Mouse (Mus musculus) cerebellum, adult 8-10 months (tissue): ENCODE results near the gene Asz1.

ENCODE experiments used
- DNase-seq: peaks from one replicate; pipeline ENCODE4 v3.0.0; 2022

Asz1 gene

DNA sequence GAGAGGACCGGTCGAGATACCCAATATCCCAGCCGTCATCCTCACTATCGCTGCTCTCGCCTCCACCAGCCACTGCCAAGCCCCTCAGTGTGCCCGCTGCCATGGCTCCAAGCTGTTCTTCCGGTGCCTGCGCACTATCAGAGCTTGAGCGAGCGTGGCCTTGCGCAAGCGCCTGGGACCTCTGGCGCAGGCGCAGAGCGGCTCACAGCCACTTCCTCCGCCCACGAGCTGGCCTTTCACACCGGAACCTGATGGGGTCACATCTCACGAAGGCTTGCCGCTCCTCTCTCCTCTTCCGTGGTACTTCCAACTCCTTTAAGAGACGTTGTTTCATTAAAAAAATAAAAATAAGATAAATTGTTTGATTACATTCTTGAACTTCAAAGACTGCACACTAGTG lies at the start of gene Asz1:
TSS of gene Asz1 (minus strand) at position 128 of the 400 bp plus-strand sequence.
- DNase-seq = no peak

GRCm38 (mm10) chr6:18153031-18153430 lies 44.2 kb upstream of the Asz1 start:
- DNase-seq = no peak

- DNase-seq = no peak
These were observed 26.4 kb upstream of the Asz1 start for GRCm38 (mm10) chr6:18135246-18135645.

DNA sequence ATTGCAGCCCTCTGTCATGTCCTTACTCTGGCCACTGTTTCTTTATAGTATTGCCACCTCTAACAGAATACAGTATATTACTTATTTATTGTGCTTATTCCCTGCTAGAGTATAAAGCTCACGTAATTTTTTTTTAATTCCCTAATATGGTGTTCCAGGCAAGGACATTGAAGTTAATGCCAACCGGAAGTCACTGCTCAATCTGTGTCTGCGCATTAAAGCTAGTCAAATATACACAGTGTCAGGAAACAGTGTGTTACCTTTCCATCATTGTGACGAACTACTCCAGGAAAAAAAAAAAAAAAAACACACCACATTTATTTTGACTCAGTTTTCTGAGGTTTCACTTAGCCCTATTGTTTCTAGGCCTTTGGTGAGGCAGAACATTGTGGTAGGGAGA lies 19.2 kb upstream of the Asz1 start:
- no peak for DNase-seq

GRCm38 (mm10) chr6:18127206-18127983 lies 18.5 kb upstream of the Asz1 start:
- DNase-seq = no peak

DNA sequence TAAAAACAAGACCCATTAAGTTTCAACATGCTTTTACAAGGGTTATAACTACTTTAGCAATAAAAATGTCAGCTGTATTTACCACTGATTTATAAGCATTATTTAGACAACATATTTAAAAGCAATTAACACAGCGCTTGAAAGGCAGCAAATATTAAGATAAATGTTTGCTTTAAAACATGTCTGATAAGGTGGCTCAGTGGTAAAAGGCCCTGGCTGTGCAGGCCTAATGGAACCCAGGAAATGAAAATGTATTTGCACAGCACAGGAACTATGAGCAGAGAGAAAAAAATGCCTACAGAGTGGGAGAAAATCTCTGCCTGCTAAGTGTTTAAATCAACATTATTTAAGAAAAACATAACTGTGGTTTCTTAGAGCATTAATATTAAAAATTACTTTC lies 12.0 kb downstream of the Asz1 start:
- DNase-seq = no peak

GRCm38 (mm10) chr6:18089098-18089497 lies 19.8 kb downstream of the Asz1 start:
- DNase-seq = no peak

- no peak for DNase-seq
These were observed 21.6 kb downstream of the Asz1 start for GRCm38 (mm10) chr6:18087160-18087804.

GRCm38 (mm10) chr6:18078615-18079014 lies 30.2 kb downstream of the Asz1 start:
- DNase-seq = no peak

DNA sequence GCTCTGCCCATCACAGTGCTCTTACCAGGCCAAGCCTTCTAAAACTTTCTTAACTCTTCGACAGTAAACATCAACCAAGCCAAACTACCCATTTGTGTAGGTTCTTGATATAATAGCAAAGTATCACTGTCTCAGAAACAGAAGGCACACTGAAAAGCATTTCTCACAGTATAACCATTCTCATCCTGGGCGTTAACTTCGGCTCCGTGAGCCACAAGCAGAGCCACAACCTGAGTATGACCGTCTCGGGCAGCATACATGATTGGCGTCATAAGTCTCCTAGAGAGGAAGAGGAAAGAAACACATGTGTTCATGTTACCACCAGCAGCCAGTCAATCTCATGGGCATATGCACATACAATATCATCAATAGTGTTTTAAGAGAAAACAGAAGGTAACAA lies 31.9 kb downstream of the Asz1 start:
- DNase-seq = no peak

DNA sequence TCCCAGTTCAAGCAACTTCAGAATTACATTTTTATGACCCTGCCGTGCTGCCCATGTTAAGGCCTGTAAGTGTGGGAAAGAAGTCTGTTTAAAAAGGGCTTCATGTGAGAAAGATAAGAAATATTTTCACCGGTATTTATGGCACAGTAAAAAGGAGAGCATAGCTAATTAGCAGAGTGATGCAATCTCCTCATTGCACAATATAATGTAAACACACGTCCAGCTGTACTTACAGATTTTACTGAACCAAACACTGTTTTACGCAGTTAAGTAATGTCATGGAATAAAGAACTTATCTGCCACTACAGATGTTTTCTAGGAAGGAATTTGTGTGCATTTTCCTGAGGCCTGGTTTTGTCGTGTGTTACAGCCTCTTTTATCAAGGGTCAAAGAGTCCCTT lies 32.3 kb downstream of the Asz1 start:
- no peak for DNase-seq

DNA sequence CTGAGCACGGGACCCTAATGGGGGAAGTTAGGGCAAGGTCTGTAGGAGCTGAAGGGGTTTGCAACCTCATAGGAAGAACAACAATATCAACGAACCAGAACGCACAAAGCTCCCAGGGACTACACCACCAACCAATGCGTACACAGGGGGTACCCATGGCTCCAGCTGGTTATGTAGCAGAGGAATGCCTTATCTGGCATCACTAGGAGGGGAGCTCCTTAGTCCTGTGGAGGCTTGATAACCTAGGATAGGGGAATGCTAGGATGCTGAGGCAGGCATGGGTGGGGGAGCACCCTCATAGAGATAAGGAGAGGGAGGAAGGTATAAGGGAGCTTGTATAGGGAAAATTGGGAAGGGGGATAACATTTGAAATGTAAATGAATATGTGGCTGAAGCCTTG lies 51.0 kb downstream of the Asz1 start:
- DNase-seq = no peak

DNA sequence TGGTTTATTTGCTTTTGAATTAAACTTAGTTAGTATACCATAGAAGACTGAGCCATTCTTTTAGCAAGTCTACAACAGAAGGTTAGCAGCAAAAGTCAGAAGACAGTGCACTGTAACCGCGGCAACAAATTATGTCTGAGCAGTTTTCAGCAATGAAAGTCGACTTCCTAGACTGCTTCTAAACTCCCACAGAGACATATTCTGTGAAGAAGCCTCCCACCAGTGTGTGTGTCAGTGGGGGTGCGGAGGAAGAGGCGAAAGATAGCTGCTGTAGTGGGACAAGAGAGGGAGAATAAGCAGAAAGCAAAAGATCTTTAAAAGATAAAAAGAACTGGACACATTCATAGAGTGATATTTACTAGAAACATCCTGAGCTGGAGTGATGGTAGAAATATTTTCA lies 57.2 kb downstream of the Asz1 start:
- DNase-seq = no peak

DNA sequence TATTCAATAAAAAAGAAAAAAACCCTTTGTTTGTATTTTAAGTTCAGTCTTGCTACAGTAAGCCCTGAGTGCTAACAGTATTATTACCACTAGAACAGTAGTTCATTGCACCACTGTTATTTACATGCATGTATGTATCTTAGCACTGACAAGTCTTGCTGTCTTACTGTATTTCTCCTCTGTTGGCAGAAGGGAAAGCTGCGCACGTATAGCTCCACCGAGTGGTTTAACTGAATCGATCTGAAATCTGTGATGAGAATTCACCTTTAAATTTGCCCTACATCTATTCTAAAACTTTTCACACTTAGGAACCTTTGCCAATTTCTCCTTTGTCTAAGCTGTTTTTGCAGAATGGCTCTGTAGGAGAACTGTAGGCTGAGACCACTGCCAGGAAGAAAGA lies 64.6 kb downstream of the Asz1 start:
- no peak for DNase-seq

GRCm38 (mm10) chr6:18043172-18043571 lies 65.7 kb downstream of the Asz1 start:
- no peak for DNase-seq

DNA sequence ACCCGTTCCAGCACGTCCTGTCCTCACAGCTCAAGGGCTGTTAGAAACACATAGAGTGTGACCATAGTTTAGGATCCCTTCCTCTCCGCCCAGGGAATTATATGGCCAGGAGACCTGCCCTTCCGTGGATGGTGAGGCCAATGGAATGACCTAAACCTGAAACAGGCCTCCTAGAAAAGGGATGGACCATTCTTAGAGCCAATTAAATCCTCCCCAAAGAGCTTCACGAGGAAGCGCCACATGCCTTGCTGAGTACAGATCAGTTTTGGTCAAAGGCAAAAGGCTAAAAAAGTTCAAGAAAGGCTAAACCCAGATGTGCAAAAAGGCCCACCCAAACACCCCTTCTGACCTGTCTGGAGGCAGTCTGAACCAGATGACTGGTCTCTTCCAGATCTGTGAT lies 76.6 kb downstream of the Asz1 start:
- DNase-seq = no peak

DNA sequence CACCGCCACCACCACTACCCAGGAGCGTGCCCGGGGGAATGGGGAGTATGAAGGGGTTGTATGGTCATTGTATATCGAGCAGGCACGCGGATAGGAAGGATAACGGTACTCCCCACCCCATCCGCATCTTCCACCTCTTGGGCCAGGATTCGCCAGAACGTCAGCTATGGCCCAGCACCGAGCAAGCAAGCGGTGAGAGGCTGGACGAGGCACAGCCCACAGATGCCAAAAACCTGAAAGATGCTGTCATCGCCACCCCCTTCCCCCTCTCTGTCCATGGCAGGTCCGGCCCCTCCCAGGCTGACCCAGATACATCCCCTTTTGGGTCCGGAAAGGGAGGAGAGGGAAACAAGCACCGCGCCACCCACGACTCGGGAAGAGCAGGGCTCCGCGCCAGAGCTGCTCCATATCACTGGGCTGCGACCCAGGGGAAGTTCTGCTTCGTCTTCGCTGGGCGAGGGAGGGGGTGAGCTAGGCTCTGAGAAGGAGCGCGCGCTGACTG lies 77.3 kb downstream of the Asz1 start:
- DNase-seq = no peak

- DNase-seq = no peak
These were observed 77.9 kb downstream of the Asz1 start for GRCm38 (mm10) chr6:18030868-18031508.

DNA sequence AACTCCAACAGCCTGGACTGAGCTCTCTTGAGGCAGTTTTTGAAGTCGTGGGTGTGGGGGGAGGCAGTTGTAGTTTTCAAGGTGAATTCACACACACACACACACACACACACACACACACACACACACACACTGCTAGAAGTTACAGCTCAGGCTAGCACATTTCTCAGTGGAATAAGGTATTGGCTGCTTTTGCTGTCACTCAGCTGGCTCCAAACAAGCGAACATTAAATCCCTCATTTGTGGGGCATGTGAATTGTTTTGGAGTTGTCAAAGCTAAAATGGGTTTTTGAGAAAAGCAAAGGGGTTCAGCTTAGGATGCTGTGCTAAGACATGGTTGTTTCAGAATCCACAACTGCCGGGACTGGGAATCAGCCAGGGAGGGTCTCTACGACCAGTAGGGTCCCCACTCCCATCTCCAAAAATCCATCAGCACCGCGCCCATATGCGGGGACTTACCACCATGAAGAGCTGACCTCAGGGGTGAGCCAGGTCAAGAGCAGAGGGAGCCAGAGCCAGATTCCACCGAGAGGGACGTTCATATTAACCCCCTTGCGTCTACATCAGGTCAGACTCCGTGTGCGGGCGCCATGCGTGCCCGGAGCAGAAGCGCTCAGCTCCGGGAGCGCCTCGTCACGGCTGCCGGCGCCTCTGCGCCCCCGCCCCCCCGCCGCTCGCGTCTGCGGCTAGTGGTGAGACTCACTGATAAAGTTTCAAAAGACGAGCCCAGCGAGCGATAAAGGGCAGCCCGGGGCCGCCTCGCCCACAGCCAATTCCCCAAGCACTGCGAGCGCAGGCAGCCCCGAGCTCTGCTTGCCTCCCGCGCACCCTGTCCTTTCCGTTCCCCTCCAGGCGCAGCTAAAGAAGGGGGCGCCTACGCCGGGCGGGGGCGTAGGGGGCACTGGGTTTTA lies 78.9 kb downstream of the Asz1 start, which contains the start of gene Wnt2:
TSS of gene Wnt2 (minus strand) at position 840 of the 911 bp plus-strand sequence.
- DNase-seq = no peak

- DNase-seq = no peak
These were observed 84.6 kb downstream of the Asz1 start for GRCm38 (mm10) chr6:18024133-18024794.

DNA sequence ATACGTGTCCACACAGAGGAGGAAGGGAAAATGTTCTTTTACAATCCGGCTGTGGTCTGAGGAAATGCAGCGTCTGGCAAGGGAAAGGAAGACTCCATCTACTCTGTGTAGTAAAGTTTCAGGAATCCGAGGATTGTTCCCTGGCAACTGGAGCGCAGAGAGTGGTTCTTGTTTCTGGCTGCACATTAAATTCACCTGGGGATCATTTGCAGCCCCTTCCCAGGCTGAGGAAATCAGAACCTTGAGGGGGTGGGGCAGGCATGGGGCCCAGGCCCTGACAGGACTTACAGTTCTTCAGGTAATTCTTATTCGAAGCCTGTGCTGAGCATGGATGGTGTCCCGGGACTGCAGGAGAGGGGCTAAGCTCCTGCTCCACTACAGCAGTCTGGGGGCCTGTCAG lies 95.5 kb downstream of the Asz1 start:
- no peak for DNase-seq

GRCm38 (mm10) chr6:18007356-18007755 lies 101.5 kb downstream of the Asz1 start:
- DNase-seq = no peak
